Mouse (Mus musculus) adipocyte (in vitro differentiated cells): Measurements from ENCODE around the gene Dyrk3.
"Not testable (repeated sequence)": the region's sequence is repeated elsewhere in the genome, so short reads cannot be mapped to it uniquely, and the experiment has no call there.

ENCODE experiments used
- DNase-seq: peaks from one replicate; pipeline ENCODE4 v3.0.0-alpha.2; 2016; ENCODE audit warnings: low spot score

Dyrk3 gene

DNA sequence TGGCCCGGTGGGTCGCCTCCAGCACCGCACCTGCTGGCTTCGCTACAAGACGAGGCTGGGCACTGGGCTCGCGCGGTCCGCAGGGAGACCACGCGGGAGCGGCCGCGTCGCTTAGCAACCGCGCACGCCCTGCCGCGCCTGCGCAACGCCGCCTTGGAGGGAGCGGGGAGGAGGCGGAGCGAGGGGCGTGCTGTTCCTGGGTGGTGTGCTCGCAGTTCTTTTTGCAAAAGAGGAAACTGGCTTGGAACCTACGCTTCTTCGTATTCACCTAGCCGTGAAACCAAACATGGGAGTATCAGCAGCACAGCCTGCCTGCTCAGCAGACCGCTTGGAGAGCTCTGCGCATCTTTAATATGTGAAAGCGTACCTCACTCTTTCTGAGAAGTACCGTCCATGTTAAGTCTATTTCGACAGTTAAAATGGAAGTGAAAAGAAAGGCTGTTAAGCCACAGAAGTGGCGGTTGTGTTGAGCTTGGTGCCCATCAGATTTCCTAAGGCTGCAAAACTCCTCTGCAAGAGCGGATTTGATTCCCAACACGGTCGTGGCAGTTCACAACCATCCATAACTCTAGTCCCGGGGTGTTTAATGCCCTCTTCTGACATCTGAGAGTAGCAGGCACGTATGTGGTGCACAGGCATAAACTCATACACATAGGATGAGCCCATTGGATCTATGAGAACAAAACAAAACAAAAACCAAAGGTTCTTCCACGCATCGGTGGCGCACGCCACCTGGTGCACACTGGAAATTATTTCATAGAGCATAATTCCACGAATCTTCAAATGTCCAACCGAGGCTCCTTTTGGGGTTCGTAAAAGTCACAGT, at the start of gene Dyrk3:
Dyrk3 (minus strand) TSS at position 150 of the 826 bp plus-strand sequence.
- DNase-seq, result peak; percentile 85

DNA sequence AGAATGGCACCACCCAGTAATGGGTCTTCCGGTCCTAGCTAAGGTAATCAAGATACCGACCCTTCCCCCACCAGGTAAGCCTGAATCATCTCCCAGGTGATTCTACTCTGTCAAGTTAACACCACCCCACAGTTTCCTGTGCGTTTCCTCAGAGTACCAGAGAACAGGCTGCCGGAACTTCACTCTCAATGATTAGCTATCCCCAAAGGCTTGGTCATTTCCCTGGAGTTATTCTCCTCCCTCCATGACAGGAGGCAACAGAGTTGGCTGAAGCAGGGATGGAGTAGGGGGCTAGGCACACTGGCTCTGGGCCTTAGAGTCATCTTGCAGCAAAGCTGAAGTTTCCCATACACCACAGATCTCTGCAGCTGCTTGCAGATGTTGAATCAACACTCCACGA, 49.7 kb upstream of the Dyrk3 start:
- DNase-seq, result no peak

DNA sequence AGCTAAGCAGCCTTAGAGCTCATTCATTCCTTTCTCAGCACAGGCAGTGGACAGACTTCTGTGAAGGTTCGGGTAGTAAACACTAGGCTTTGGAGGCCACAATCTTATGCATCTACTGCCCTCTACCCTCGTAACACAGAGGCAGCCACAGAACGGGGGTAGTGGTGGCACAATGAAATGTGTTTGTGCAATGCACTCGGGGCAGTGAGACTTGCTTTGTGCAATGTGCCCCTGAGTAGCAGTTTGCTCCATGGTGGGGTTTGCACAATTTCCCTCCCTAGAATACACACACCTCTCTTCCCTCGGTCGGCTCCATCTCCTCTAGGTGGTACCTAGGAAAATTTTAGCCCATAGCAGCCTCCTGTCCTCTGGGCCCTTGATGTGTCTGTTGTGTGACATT, 48.9 kb upstream of the Dyrk3 start:
- DNase-seq, result peak; percentile 46

DNA sequence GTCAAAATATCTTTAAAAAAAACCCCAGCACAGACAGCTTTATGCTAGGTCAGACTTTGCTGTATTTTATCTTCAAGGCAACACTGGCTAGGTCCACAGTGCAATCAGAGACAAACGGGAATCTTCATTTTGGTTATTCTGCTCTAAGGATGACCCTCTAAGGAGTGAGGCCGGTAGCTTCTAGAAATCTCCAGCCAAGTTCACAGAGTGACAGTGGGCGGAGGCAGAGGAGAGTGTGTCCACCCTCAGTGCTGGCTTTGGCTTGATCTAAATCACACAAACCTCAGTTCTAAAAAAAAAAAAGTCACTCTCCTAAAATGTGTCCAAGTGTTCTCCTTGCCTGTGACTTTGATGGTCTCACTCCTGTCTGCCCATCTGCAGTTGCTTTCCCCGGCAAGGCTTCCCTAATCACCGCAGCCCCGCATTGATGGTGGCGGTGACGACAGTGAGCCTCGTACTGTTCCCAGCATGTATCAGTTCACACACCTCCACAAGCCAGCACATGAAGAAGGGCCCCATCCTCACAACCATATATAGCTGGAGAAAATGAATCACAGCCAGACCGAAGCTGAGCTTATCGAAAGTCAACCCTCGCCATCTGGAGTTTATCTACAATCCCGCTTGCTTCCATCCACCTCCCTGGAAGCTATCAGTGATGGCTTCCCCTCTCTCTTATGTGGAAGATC, 47.8 kb upstream of the Dyrk3 start:
- DNase-seq, result no peak

DNA sequence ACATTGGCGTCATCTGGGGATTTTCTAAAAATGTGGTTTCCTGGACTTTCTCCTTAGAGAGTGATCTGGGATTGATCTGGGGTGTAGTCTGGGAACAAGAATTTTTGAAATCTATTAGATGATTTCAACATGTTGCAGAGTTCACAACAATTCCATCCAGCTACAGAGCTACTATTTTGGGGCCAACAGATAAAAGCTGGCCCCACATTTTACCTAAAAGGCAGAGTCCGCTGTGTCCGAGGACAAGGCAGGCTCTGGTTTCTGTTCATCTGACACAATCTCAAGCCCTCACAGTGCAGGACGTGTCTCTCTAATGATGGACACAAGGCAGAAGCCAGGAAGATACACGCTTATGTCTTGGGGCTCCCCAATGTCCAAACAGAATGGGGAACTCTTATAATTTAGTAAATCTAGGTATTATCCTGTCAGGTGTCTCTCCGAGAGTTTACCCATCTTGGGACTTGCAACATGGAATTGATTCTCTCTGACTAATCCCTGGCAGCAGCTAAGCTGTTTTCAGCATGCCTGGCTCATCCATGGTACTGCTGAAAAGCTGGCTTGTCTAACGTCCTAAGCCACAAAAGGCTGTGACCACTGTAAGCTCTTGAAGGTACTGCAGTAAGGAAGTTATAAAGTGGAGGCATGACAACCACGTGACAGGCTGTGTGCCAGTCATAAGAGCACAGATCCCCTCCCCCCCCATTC, 47.0 kb upstream of the Dyrk3 start:
- no peak for DNase-seq

DNA sequence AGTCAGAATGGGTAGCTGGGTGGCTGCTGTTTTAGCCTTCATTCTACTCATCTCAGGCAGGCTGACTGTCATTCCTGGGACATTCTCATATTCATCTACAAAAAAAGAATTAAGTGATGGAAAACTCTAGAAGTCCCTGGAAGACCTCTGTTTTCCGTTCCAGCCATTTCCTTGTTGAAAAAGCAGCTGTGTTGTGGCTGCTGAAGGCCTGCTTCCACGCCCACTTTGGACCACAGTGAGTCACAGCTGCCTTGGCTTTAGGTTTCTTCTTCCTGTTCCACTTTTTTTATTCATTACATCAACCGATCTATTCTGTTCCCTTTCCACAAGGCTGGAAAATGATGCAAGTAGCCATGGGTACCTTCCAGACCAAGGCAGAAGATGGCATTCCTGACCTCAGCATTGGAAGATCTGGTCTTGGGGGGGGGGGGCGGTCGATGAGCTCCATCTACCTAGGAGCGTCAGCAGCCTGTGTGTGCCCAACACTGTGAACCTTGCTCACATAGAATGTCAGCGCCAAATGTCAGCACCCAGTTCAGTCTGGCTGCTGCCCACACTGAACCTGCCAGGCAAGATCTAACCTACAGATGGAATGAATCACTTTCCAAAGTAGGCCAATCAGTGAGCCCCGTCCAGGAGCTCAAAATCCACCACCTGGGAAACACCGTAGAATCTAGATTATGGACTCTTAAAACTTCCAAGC, 46.3 kb upstream of the Dyrk3 start:
- peak; percentile 54 for DNase-seq

DNA sequence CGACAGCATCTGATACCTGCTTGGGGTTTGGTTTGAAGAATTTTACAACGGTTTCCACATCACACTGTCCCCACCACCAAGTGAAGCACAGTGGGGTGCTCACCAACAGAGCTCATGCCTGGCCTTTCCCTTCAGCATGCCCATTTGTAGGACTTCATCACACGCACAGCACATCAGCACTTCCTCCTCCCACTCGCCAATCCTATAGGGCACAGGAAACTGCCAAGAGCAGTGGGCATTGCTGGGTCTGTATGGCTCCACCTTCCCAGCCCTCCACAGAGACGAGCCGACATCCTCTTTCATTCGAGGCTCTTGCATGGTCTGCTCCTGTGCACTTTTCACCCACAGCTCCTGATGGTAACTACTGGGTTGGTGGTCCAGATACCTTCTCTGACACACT, 45.1 kb upstream of the Dyrk3 start:
- DNase-seq, result no peak

DNA sequence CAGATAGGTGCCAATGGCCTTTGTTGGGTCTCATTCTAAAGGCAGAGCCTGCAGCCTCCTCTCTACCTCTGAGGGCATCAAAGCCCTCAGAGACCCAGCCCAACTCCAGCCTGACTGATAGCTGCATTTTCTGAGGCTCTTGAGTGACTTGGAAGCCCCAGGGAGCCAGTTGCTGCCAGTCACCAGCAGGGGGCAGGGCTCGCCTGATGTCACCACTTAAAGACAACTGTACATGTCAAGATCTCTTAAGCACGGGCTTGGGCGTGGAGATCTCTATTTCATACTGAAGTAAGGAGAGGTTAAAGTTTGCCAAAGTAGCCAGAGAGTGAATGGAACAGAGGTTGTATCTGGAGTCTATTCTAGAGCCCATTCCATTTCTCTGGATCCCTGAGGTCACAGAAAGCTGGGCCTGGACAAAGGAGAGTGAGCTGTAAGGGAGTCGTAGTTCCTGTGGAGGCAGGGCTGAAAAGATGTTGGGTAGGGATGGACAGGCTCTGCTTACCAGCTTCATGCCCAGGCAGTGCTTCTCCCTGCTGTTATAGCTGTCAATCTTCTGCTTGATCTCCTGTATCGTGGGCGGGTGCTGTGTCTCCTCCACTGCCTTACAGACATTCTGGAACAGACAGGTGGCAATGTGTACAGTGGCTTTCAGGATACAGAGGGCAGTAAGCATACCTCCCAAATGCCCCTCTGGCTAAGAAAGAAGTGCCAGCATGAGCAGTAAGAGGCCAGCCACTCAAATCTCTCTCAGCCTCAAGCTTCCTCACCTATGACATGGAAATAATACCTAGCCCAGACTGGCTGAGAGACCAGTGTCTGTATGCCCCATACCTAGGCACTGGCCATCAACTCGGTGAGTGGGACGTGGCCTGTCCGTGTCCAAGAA, 43.7 kb upstream of the Dyrk3 start:
- DNase-seq, result peak; percentile 85

DNA sequence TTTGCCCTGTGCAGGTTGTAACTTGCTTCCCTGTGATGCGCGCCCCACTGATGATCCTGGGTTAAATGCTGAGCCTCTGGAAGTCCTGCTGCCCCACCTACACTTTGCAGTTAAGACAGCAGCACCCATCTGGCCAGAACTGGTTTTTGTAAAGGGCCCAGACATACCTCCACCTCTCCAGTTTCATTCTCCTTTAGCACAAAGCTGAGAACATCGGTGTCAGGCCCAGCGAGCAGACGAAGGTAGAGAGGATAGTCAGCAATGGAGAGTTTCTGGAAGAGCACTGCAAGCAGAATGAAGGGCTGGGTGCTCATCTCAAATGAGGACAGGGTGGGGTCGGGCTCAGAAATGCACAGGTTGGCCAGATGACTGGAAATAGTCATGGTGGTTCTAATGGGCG, 42.2 kb upstream of the Dyrk3 start:
- DNase-seq, result no peak

DNA sequence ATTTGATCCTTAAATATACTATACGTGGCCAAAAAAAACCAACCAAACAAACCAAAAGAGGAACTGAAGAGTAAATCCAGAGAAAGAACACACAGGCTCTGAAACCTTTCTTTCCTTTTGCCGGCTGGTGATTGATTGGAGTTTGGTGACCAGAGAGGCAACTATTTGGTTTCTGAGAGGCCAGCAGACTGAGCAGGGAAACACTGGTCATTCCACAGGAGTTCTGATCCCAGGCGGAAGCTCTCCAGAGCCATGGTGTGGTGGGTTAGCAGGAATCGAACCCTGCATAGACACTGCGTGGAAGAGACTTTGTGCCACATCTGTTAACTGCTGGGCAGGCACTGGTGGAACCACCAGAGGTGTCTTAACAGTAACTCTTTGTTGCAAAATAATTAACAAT, 39.9 kb upstream of the Dyrk3 start:
- DNase-seq, result no peak

DNA sequence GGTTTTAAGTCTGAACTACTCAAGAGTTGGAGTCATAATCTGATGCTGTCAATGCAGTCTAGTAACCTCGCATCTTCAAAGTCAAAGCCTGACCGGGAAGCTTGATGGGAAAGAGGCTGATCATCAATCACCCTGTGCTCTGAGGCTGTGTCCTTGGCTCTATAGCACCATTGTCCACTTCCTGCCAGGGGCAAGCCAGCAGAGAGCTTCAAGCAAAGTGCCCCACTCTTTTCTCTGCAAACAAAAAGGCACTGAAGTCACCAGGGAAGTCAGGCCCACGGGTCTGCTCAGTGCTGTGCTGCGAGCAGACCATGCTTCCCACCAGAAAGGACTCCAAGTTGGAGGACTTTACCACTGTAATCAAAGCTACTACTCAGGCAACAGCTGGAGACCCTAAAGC, 39.1 kb upstream of the Dyrk3 start:
- DNase-seq, result no peak

DNA sequence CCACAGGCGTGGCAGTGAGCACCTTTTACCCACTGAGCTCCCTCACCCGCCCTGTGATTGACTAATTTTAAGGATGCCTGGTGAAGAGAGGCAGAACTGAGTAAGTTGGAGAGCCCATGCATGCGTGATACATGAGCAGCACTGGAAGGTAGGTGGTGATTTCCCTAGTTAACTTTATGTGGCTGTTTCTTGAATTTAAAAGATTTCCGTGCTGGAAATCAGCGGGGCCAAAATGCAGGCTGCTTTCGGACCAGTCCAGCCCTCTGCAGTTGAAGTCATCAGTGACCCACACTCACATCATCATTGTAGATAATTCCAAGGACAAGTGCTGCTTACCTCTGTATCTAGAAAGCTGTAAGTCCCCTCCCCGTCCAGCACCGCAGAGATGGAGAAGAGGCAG, 37.7 kb upstream of the Dyrk3 start:
- DNase-seq, result no peak

DNA sequence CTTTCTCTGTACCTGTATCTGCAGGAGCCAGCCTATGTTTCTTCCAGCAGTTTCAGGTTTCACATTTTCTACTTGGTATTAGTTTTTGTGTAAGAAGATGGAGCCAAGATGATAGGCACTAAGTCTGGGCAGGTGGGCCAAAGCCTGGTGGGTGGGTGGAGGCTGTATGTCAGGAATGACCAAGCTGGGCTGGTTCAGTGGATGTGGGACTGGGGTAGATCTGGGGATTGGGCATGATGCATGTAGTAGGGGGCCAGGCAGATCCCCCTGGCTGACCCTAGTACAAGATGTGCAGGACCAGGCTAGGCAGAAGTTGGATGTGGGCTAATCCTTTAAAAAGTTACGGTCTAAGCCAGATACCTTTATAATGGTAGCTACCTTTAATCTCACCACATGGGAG, 37.0 kb upstream of the Dyrk3 start:
- no peak for DNase-seq

DNA sequence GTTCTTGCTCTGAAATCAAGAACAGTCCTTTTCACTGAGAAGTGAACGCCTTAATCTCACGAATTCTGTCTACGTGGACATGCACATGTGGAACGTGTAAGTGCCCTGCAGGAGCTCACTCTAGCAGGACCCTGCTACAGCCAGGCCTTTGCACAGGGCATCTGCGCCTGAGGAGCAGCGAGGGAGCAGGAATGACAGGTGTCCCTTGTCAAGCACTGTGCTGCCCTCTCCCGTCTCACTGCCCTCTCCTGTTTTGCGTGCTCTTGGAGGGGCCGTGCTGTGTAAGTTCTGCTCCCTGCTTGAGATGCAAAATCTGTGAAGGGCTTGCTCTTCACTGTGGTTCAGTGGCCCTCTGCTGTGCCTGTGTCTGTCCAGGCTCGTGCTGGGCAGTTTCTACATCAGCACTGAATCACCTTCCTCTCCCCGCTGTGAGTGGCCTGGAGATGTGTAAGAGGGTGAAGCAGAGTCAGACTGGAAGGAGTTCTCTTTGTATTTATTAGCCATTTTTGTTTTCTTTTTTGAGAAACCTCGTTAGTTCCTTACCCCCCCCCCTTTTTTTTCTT, 36.2 kb upstream of the Dyrk3 start:
- no peak for DNase-seq

DNA sequence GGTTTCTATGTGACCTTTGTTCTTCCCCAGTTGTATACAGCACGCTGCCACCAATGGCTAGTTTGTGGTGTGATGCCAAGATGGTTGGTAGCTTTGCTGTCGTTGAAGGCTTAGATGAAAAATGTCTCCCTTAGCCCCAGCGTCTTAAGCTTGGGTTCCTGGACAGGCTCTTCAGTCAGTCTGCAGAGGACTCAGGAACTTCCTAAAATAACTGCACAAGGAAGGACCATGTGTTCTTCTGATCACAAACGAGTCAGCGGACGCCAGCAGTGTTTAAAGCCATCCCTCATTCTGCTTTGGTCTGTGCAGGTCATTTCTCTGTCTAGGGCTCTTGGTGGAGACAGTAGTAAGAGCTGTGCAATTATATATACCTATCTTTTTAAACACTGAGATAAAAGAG, 35.7 kb upstream of the Dyrk3 start:
- DNase-seq, result no peak

DNA sequence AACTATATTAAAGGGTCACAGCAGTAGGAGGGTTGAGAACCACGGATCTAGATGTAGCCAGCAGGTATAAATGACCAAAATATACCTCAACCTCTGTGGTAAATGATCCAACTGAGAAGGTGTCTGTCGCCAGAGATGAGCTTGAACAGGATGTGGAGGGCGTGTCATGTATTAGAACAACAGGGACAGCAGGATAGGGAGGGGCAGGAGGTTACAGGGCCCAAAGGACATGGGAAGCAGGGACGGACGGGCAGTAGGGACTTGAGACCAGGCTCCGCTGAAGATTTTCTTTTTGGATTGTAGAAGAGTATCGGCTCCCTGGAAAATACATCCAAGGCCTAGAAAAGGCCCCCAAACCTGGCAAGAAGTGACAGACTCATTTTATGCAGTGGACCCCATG, 34.9 kb upstream of the Dyrk3 start:
- no peak for DNase-seq

DNA sequence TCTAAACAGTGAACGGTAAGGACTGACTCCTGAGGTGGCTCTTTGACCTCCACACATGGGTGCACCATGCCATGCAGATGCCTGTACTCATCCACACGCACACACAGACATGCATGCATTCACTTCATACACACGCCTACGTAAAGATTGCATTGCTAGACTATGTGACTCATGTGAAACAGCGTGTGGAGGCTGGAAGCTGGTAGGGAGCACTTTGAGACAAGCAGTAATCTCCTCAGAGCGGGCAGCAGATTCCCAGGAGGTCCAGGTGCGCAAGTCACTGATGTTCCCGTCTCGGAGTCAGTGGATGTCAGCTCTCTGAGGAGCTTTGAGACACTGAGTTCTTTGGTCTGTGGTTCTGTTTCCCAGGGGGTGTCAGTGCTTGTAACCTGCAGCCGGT, 29.5 kb upstream of the Dyrk3 start:
- no peak for DNase-seq

DNA sequence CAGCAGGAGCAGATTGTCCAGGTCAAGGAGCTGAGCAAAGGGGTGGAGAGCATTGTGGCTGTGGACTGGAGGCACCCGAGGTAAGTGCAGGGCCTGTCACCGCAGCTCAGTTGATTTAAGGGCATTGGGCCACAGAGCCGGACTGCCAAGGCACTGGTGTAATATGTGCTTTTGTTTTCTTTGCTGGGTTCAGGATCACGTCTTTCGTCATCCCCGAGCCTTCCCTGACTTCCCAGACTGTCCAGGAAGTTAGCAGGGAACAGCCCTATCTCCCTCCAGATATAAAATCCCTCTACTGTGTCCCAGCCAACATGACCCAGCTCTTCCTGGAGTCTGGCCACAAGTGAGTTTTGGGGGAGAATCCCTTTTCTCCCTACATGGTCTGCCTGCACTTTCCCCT, 26.3 kb upstream of the Dyrk3 start:
- DNase-seq, result peak; percentile 89

DNA sequence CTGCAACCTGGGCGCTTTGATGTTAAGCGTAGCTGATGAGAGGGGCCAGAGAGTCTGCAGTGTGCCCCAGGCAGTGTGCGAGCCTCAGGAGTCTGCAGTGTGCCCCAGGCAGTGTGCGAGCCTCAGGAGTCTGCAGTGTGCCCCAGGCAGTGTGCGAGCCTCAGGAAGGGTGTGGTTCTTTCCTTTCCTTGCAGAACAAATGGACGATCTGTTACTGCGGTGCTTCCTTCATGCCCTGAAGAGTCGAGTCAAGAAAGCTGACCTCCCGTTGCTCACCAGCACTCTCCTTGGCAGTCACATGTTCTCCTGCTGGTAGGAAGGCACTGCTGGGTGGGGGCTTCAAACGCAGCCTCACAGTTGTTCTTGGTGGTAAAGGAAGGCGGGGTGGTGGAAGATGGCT, 23.0 kb upstream of the Dyrk3 start:
- DNase-seq, result no peak

DNA sequence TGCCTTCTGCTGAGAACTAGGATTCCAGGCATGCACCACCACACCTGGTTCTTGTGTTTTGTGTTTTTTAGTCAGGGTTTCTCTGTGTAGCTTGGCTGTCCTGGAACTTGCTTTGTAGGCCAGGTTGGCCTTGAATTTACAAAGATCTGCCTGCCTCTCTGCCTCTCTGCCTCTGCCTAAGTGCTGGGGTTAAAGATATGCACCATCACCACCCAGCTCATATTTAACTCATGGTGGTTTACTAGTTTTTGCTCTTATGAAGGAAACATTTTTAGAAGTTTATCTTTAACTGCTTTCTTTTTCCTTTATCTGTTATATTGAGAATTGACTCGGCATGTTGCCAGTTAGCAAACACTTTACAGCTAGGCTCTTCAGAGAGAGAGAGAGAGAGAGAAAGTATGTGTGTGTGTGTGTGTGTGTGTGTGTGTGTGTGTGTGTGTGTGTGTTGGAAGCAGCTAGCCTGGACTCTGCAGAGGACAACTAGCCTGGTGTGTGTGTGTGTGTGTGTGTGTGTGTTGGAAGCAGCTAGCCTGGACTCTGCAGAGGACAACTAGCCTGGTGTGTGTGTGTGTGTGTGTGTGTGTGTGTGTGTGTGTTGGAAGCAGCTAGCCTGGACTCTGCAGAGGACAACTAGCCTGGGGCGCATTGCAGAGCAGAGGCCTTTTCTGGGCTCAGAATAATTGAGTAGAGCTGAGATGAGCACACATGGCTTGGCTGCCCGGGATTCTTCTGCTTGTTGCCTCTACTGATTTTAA, 21.6 kb upstream of the Dyrk3 start:
- not testable (repeated sequence) for DNase-seq
